Mouse (Mus musculus): Measurements from ENCODE around the gene Mfsd10. TPM values are rescaled to one million over a fixed set of nuclear protein-coding genes. Genes with fewer than 3 reads are reported as not detected.
"Not testable (repeated sequence)": the region's sequence is repeated elsewhere in the genome, so short reads cannot be mapped to it uniquely, and the experiment has no call there.

Gene Mfsd10
- polyA plus RNA-seq, 1 experiment = 104 TPM

- no peak for DNase-seq (ENCODE audit: low spot score)
Measured at GRCm38 (mm10) chr5:34607100-34607880, 29.7 kb downstream of the Mfsd10 start.

- no peak for DNase-seq (ENCODE audit: low spot score)
Measured at GRCm38 (mm10) chr5:34604576-34604975, 32.4 kb downstream of the Mfsd10 start.

- no peak for DNase-seq (ENCODE audit: low spot score)
Measured at GRCm38 (mm10) chr5:34593202-34593727, 43.7 kb downstream of the Mfsd10 start.

GRCm38 (mm10) chr5:34592666-34593065, 44.3 kb downstream of the Mfsd10 start:
- DNase-seq (ENCODE audit: low spot score) = no peak

GRCm38 (mm10) chr5:34592224-34592623, 44.8 kb downstream of the Mfsd10 start:
- not testable (repeated sequence) for DNase-seq (ENCODE audit: low spot score)

GRCm38 (mm10) chr5:34591388-34592004, 45.5 kb downstream of the Mfsd10 start:
- no peak for DNase-seq (ENCODE audit: low spot score)

- no peak for DNase-seq (ENCODE audit: low spot score)
Measured at GRCm38 (mm10) chr5:34590702-34591101, 46.3 kb downstream of the Mfsd10 start.

- no peak for DNase-seq (ENCODE audit: low spot score)
Measured at GRCm38 (mm10) chr5:34590059-34590458, 47.0 kb downstream of the Mfsd10 start.

- no peak for DNase-seq (ENCODE audit: low spot score)
Measured at GRCm38 (mm10) chr5:34587881-34588280, 49.1 kb downstream of the Mfsd10 start.

- no peak for DNase-seq (ENCODE audit: low spot score)
Measured at GRCm38 (mm10) chr5:34585216-34585615, 51.8 kb downstream of the Mfsd10 start.

Other genes starting within 250 kb of the Mfsd10 start
- gene Tnip2, start 123.2 kb downstream of the Mfsd10 start, polyA plus RNA-seq (2012; rRNA removed) = 39.9 and 43.9 TPM in 2 replicates
- gene Sh3bp2, start 111.4 kb downstream of the Mfsd10 start, polyA plus RNA-seq (2012; rRNA removed) = 7.5 and 7.8 TPM in 2 replicates
- 232 and 250 TPM in 2 replicates for gene Add1, start 63.5 kb downstream of the Mfsd10 start, polyA plus RNA-seq (2012; rRNA removed)
- 20.0 and 22.9 TPM in 2 replicates for gene Nop14, start 22.9 kb upstream of the Mfsd10 start, polyA plus RNA-seq (2012; rRNA removed)
- gene Grk4, start 23.2 kb upstream of the Mfsd10 start, polyA plus RNA-seq (2012; rRNA removed) = 4.5 and 8.7 TPM in 2 replicates
- gene Htt, start 124.5 kb upstream of the Mfsd10 start, polyA plus RNA-seq (2012; rRNA removed) = 12.8 and 13.0 TPM in 2 replicates